Mouse (Mus musculus): ENCODE data around the gene Nuak2. TPM values are rescaled to one million over a fixed set of nuclear protein-coding genes. Genes with fewer than 3 reads are reported as not detected.

Nuak2 gene
- polyA plus RNA-seq, 1 experiment from 2014 or later = 3.8 TPM

DNA sequence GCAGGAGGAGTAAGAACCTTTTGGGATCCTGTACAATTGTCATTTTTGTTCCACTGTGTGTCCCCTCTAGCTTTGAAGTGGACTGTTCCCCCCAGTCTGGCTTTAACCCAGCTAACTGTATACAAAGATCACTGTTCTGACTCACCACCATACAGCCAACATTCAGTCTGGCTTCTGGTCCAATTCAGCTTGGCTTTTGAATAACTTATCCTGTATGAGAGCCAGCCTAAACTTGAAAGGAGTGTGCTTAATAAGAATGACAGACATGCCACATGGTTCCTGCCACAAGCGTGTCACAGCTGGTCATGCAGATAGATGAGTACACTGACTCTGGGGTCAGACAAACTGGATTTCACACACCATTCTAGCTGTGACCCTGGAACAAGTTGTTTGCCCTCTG is 29.2 kb upstream of the Nuak2 start:
- WGBS = 73% methylated on average over 1 of the region's 1 CpGs
- H3K4me1 ChIP-seq = peaks cover 38% of the 10 kb centered on the region

GRCm38 (mm10) chr1:132287445-132287844 is 28.5 kb upstream of the Nuak2 start:
- Histone ChIP-seq H3K4me3 (replicated peaks) (no peak overlapping the region), H3K36me3 (no peaks in the 10 kb centered on the region), H3K4me1 (peaks cover 43% of the 10 kb centered on the region), H3K9me3 (replicated peaks) (no peaks in the 10 kb centered on the region), H3K4me2 (no peak overlapping the region), H3K27me3 (no peaks in the 10 kb centered on the region), H3K9ac (no peak overlapping the region), H3K27ac (no peak overlapping the region)
- no peak for ATAC-seq (replicated peaks; ENCODE audit: low FRiP score)
- WGBS = 59% methylated on average over 2 of the region's 2 CpGs

More for the DNA sequence above, 29.2 kb upstream of the Nuak2 start:
- ATAC-seq (replicated peaks; ENCODE audit: low FRiP score) = no peak
- H3K36me3 ChIP-seq = no peaks in the 10 kb centered on the region
- no peak overlapping the region for H3K4me2 ChIP-seq
- no peak overlapping the region for H3K27ac ChIP-seq
- no peaks in the 10 kb centered on the region for H3K27me3 ChIP-seq
- no peaks in the 10 kb centered on the region for H3K9me3 ChIP-seq (replicated peaks)
- no peak overlapping the region for H3K9ac ChIP-seq
- no peak overlapping the region for H3K4me3 ChIP-seq (replicated peaks)

GRCm38 (mm10) chr1:132287991-132288451 is 27.9 kb upstream of the Nuak2 start:
- no peaks in the 10 kb centered on the region for H3K27me3 ChIP-seq
- H3K4me1 ChIP-seq = peaks cover 49% of the 10 kb centered on the region
- no peaks in the 10 kb centered on the region for H3K9me3 ChIP-seq (replicated peaks)
- H3K27ac ChIP-seq = no peak overlapping the region
- H3K36me3 ChIP-seq = no peaks in the 10 kb centered on the region
- no peak overlapping the region for H3K9ac ChIP-seq
- 26% methylated on average over 11 of the region's 11 CpGs for WGBS
- ATAC-seq (replicated peaks; ENCODE audit: low FRiP score) = no peak
- no peak overlapping the region for H3K4me2 ChIP-seq
- no peak overlapping the region for H3K4me3 ChIP-seq (replicated peaks)

- no peak overlapping the region for H3K9ac ChIP-seq
- 67% methylated on average over 6 of the region's 6 CpGs for WGBS
- H3K36me3 ChIP-seq = no peaks in the 10 kb centered on the region
- H3K4me1 ChIP-seq = peaks cover 54% of the 10 kb centered on the region
- no peak overlapping the region for H3K27ac ChIP-seq
- no peak overlapping the region for H3K4me2 ChIP-seq
- no peaks in the 10 kb centered on the region for H3K9me3 ChIP-seq (replicated peaks)
- peaks cover 5% of the 10 kb centered on the region; the same call in 1 of the 2 replicates for H3K27me3 ChIP-seq
- H3K4me3 ChIP-seq (replicated peaks) = no peak overlapping the region
- ATAC-seq (replicated peaks; ENCODE audit: low FRiP score) = no peak
These were observed 26.0 kb upstream of the Nuak2 start for GRCm38 (mm10) chr1:132289965-132290364.

DNA sequence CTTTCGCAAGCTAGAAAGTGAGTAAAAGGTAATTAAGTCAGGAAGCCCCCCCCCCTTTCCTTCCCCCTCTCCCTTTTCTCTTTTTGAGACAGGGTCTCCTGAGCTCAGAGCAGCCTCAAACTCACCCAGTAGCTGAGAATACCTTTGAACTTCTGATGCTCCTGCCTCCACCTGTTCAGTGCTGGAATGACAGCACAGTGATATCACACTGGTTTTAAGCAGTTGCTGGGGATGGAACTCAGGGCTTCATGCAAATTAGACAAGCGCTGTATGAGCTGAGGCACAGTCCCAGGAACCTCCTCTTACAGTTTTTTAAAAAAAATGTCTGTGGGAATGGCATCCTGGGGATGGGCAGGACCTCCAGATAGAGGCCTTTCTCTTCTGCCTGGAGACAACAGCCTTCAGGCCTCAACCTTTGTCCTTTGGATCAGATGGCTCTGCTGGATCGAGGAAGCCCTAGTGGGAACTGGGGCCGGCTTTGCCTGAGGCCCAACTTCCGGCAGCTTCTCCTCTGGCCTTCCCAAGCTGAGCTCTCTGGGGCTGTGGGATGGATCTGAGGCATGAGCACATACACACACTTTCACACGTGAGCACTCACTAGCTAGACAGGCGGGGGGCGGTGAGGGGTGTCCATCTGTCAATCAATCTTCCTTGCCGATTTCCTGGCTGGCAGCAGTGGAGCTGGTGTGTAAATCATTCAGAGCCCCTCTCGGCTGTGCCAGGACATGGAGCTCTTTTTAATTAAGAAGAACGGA is 24.8 kb upstream of the Nuak2 start:
- Histone ChIP-seq H3K27me3 (peaks cover 15% of the 10 kb centered on the region; the same call in 1 of the 2 replicates), H3K4me2 (0 out of 2 replicates have a peak overlapping the region, but pooled peaks have one; percentile 10), H3K9me3 (replicated peaks) (no peaks in the 10 kb centered on the region), H3K27ac (peak overlapping the region; percentile 89), H3K4me3 (replicated peaks) (no peak overlapping the region), H3K9ac (no peak overlapping the region), H3K36me3 (no peaks in the 10 kb centered on the region), H3K4me1 (peaks cover 58% of the 10 kb centered on the region)
- 29% methylated on average over 11 of the region's 11 CpGs for WGBS
- 0 out of 2 replicates have a peak, but pooled peaks have one; percentile 3 for ATAC-seq (replicated peaks; ENCODE audit: low FRiP score)

DNA sequence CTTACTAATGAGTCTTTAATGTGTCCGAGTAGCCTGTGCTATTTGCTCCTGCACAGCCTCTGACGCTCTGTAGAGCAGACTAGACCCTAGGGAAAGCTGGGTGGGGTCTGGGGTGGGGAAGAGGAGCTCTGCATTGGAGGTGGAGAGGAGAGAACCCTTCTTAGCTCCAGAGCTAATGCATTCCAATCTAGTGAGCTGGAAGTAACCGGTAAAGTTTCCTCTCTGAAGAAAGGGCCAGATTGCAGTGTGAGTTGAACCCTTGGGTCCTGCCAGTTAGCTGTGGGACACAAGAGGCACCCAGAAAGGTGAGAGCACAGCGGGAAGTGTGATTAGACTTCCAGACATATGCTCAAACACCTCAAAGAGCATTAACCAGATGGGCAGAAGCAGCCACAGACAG is 24.2 kb upstream of the Nuak2 start:
- Histone ChIP-seq H3K4me2 (no peak overlapping the region), H3K9me3 (replicated peaks) (no peaks in the 10 kb centered on the region), H3K4me3 (replicated peaks) (no peak overlapping the region), H3K9ac (no peak overlapping the region), H3K27me3 (peaks cover 19% of the 10 kb centered on the region), H3K27ac (peak overlapping the region; percentile 89), H3K36me3 (no peaks in the 10 kb centered on the region), H3K4me1 (peaks cover 58% of the 10 kb centered on the region)
- 0 out of 2 replicates have a peak, but pooled peaks have one; percentile 24 for ATAC-seq (replicated peaks; ENCODE audit: low FRiP score)
- 23% methylated on average over 4 of the region's 4 CpGs for WGBS

GRCm38 (mm10) chr1:132292318-132293129 is 23.4 kb upstream of the Nuak2 start:
- peak; percentile 54 for ATAC-seq (replicated peaks; ENCODE audit: low FRiP score)
- Histone ChIP-seq H3K36me3 (no peaks in the 10 kb centered on the region), H3K4me2 (peak overlapping the region; percentile 42), H3K4me3 (replicated peaks) (no peak overlapping the region), H3K4me1 (peaks cover 54% of the 10 kb centered on the region), H3K9me3 (replicated peaks) (no peaks in the 10 kb centered on the region), H3K9ac (no peak overlapping the region), H3K27ac (peak overlapping the region; percentile 89), H3K27me3 (peaks cover 28% of the 10 kb centered on the region)
- WGBS = 21% methylated on average over 21 of the region's 21 CpGs

- no peak for ATAC-seq (replicated peaks; ENCODE audit: low FRiP score)
- no peak overlapping the region for H3K9ac ChIP-seq
- H3K4me1 ChIP-seq = peaks cover 48% of the 10 kb centered on the region
- H3K4me3 ChIP-seq (replicated peaks) = no peak overlapping the region
- H3K36me3 ChIP-seq = no peaks in the 10 kb centered on the region
- H3K4me2 ChIP-seq = no peak overlapping the region
- peaks cover 57% of the 10 kb centered on the region for H3K27me3 ChIP-seq
- WGBS = 77% methylated on average over 7 of the region's 7 CpGs
- no peaks in the 10 kb centered on the region for H3K9me3 ChIP-seq (replicated peaks)
- H3K27ac ChIP-seq = 0 out of 2 replicates have a peak overlapping the region, but pooled peaks have one; percentile 10
These were observed 20.4 kb upstream of the Nuak2 start for GRCm38 (mm10) chr1:132295506-132295905.

- H3K9ac ChIP-seq = no peak overlapping the region
- H3K4me2 ChIP-seq = no peak overlapping the region
- 0 out of 2 replicates have a peak overlapping the region, but pooled peaks have one; percentile 10 for H3K27ac ChIP-seq
- no peaks in the 10 kb centered on the region for H3K9me3 ChIP-seq (replicated peaks)
- no peak for ATAC-seq (replicated peaks; ENCODE audit: low FRiP score)
- 83% methylated on average over 3 of the region's 3 CpGs for WGBS
- H3K27me3 ChIP-seq = peaks cover 62% of the 10 kb centered on the region
- H3K4me3 ChIP-seq (replicated peaks) = no peak overlapping the region
- H3K4me1 ChIP-seq = peaks cover 46% of the 10 kb centered on the region
- H3K36me3 ChIP-seq = no peaks in the 10 kb centered on the region
These were observed 19.9 kb upstream of the Nuak2 start for GRCm38 (mm10) chr1:132296051-132296450.

DNA sequence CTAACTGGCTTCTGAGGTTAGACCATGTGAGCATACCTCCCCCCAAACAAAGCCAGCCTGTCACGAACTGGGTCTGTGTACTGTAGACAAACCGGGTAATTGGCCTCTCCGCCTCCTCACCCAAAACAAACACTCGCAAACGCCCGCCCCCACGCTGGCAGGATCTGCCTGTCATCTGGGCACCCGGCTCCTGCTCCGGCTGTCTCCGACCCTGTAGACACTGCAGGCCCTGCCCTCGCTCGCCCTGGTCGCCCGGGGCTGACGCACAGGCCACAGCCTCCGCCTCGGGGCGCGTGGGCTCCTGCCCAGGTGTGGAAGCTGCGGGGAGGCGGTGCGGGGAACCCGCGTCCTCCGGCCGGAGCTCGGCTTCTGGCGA is 17.5 kb upstream of the Nuak2 start, which contains the start of gene Klhdc8a:
Gene Klhdc8a, plus strand, starts transcription at position 202 of the 376 bp plus-strand sequence.
- Histone ChIP-seq H3K27ac (peak within 1 kb of the TSS; percentile 29; the same call in 1 of the 2 replicates), H3K36me3 (no peaks in the 10 kb centered on the region), H3K27me3 (peaks cover 73% of the 10 kb centered on the region), H3K9ac (peak within 1 kb of the TSS; percentile 61), H3K4me1 (peaks cover 22% of the 10 kb centered on the region), H3K4me3 (replicated peaks) (peak within 1 kb of the TSS; percentile 53), H3K4me2 (peak within 1 kb of the TSS; percentile 99), H3K9me3 (replicated peaks) (no peaks in the 10 kb centered on the region)
- peak; percentile 63 for ATAC-seq (replicated peaks; ENCODE audit: low FRiP score)
- under 1% methylated on average over 28 of the region's 28 CpGs for WGBS

DNA sequence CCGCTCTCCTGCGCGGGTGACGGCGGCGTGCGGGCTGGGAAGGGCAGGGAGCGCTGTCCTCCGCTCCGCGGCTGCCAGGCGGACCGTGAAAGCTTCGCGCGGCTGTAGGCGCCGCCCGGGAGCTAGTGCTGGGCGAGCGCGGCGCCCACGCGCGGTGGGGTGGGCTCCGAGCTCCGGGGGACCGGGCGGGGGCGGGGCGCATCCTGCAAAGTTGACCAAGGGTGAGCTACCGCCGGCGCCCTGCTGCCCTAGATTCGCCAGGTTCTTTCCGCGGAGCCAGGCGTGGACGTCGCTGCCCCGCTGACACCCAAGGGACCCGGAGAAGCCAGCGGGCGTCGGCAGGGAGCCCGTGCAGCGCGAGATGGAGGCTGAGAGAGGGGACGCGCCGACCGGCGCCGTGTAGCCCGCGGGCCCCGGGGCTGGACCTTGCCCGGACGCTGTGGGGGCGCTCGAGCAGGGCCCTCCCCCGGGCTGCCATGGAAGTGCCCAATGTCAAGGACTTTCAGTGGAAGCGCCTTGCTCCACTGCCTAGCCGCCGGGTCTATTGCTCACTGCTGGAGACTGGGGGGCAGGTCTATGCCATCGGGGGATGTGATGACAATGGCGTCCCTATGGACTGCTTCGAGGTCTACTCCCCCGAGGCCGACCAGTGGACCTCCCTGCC is 17.0 kb upstream of the Nuak2 start:
- H3K4me1 ChIP-seq = peaks cover 21% of the 10 kb centered on the region
- no peaks in the 10 kb centered on the region for H3K36me3 ChIP-seq
- peak overlapping the region; percentile 99 for H3K4me2 ChIP-seq
- peak; percentile 73 for ATAC-seq (replicated peaks; ENCODE audit: low FRiP score)
- H3K9me3 ChIP-seq (replicated peaks) = no peaks in the 10 kb centered on the region
- peak overlapping the region; percentile 61 for H3K9ac ChIP-seq
- H3K4me3 ChIP-seq (replicated peaks) = peak overlapping the region; percentile 53
- WGBS = under 1% methylated on average over 56 of the region's 71 CpGs
- peaks cover 73% of the 10 kb centered on the region for H3K27me3 ChIP-seq
- H3K27ac ChIP-seq = peak overlapping the region; percentile 29; the same call in 1 of the 2 replicates

Measured in kidney, embryonic 15.5 days (tissue).